Mouse (Mus musculus) heart, embryonic 14.5 days (tissue): Measurements from ENCODE around the gene Dnajb5. TPM values are rescaled to one million over a fixed set of nuclear protein-coding genes. Genes with fewer than 3 reads are reported as not detected.

ENCODE experiments used
- polyA plus RNA-seq: library from polyadenylated mRNA; unstranded; fragments of >200 nt; fragmentation: Nextera tagmentation; extraction: Ambion mirVana; gene quantifications from 2 replicates; pipeline ENCODE4 v1.2.1, GENCODE M21; 2014

The Dnajb5 gene
- polyA plus RNA-seq, 1 experiment from 2014 or later, result 18.3 TPM

Other genes with a start within 250 kb of the Dnajb5 start
- 0.38 TPM in 1 of 2 replicates, not detected in the other for gene 4930578G10Rik, start 214.3 kb upstream of the Dnajb5 start, polyA plus RNA-seq
- not detected in 2 replicates for gene Ccl19, start 193.2 kb upstream of the Dnajb5 start, polyA plus RNA-seq
- 28.2 and 39.6 TPM in 2 replicates for gene Ccl21a, start 175.8 kb upstream of the Dnajb5 start, polyA plus RNA-seq
- gene Fam205a1, start 95.9 kb upstream of the Dnajb5 start, polyA plus RNA-seq, result 0.07 TPM in 1 of 2 replicates, not detected in the other
- gene Gm12394, start 93.0 kb upstream of the Dnajb5 start, polyA plus RNA-seq, result not detected in 2 replicates
- 0.19 and 0.31 TPM in 2 replicates for gene Fam205c, start 75.6 kb upstream of the Dnajb5 start, polyA plus RNA-seq
- 5.6 and 5.8 TPM in 2 replicates for gene Phf24, start 33.2 kb upstream of the Dnajb5 start, polyA plus RNA-seq
- 0.57 and 0.70 TPM in 2 replicates for gene 1700022I11Rik, start 19.8 kb downstream of the Dnajb5 start, polyA plus RNA-seq
- gene Vcp, start 50.7 kb downstream of the Dnajb5 start, polyA plus RNA-seq, result 469 and 477 TPM in 2 replicates
- 10.8 and 11.7 TPM in 2 replicates for gene Fancg, start 60.7 kb downstream of the Dnajb5 start, polyA plus RNA-seq
- gene Pigo, start 76.0 kb downstream of the Dnajb5 start, polyA plus RNA-seq, result 12.0 and 13.0 TPM in 2 replicates
- 201 and 211 TPM in 2 replicates for gene Stoml2, start 81.9 kb downstream of the Dnajb5 start, polyA plus RNA-seq
- gene Fam214b, start 96.4 kb downstream of the Dnajb5 start, polyA plus RNA-seq, result 10.5 and 12.0 TPM in 2 replicates
- gene Unc13b, start 109.1 kb downstream of the Dnajb5 start, polyA plus RNA-seq, result 16.4 and 19.1 TPM in 2 replicates